Mouse (Mus musculus): Measurements from ENCODE around the gene Fcamr.

The Fcamr gene

DNA sequence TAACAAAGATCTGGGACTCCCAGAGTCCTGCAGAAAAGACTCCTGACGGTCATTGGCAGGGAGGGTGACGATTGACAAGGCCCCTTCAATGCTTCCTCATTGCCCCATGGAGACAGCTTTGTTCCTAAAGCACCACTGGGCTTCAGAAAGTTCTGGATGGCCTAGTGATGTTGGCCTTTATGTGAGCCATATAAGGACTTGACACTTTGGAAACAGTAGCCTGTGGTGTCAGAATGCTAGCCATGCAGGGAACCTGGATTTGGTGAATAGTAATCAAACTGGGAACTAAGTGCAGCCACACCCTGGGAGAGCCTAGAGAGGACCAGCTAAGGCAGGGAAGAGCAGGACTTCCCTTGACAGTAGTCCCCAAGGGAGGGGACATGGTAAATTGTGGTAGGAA lies 809 bp downstream of the Fcamr start:
- DNase-seq (ENCODE audit: extremely low spot score, low read depth, low spot score): no peak

- DNase-seq (ENCODE audit: extremely low spot score, low read depth, low spot score): no peak
These were observed 2.3 kb downstream of the Fcamr start for GRCm38 (mm10) chr1:130802976-130803375.

- DNase-seq (ENCODE audit: extremely low spot score, low read depth, low spot score): no peak
These were observed 3.6 kb downstream of the Fcamr start for GRCm38 (mm10) chr1:130804279-130804678.

- DNase-seq (ENCODE audit: extremely low spot score, low read depth, low spot score): no peak
These were observed 10.2 kb downstream of the Fcamr start for GRCm38 (mm10) chr1:130810906-130811305.

GRCm38 (mm10) chr1:130811316-130811715 lies 10.6 kb downstream of the Fcamr start:
- DNase-seq (ENCODE audit: extremely low spot score, low read depth, low spot score): no peak

GRCm38 (mm10) chr1:130819737-130820136 lies 19.0 kb downstream of the Fcamr start:
- no peak for DNase-seq (ENCODE audit: extremely low spot score, low read depth, low spot score)

DNA sequence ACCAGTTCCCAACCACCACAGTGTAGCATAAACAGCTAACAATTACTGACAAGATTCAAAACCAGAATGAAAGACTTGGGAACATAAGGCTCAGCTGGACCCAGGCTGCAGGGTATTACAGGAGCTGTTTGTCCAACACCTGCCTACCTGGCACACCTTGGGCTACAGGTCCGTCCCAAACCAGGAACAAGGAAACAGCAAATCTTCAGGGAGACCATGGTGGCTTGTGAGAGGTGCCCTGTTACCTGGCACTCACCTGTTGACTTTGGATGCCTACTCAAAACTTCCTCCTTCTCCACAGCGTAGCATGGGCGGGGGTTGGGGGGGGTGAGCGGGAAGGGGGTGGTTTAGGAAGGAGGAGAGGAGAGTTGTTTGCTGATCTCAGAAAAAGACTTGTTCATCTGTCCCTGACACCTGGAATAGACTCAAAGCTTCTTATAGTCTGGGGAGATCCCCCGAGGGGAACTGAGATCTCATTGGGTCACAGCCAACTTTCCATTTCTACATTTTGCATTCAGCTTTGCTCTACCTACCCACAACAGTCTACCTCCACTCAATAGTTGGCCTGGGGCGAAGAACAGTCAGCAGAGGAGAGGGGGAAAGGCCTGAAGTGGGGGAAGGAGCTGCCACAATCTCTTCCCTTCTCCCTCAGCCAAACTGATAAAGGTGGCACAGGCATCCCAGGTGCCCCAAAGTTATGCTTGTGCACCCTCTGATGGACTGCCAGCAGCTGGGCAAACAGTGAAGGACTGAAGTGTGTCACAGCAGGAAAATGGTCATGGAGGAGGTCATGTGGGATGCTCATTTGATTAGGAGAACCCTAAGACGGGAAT lies 19.8 kb downstream of the Fcamr start:
- DNase-seq (ENCODE audit: extremely low spot score, low read depth, low spot score): no peak

DNA sequence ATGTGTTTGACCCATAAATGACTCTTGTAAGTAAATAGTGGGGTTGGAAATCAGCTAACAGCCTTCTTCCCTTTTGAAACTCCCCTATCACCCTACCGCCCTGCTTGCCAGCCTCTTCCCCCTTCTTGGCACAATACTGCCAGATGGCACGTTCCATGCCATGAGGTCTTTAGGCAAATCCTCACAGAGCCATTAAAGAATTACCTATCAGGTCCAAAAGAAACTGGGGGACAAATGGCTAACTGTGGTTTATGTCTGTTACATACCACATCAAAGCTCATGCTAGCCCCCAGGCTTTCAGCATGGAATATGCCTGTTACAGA lies 20.4 kb downstream of the Fcamr start:
- DNase-seq (ENCODE audit: extremely low spot score, low read depth, low spot score): no peak

DNA sequence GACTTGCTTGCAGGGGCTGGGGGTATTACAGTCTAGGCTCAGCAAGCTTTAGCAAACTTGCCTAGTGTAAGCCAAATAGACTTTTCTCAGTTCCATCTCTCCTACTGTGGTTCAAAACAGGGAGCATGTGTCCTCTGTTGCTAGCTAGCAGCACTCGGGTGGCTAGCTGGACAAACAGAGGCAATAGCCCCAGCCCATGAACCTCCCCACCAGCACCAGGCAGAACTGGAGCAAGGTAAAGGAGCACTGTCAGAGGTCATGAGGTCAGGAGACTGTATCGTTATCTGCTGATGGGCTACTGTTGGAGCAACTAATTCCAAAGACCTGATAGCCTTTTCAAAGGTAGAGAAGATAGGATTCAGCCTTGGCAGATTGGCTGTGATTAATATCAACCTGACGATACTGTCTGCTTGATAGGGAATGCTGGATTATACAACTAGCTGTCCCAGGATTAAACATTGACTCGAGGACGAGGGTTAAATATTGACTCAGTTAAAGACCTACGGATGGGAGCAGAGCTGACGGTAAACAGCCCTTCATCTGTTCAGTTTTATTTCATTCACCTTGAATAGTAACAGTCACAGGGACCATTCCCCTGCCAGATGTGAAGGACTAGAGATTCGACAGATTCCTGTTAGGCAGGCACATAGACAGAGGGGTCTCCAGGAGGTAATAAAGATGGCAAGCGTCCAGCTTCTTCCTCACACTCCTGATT lies 21.4 kb downstream of the Fcamr start:
- no peak for DNase-seq (ENCODE audit: extremely low spot score, low read depth, low spot score)

DNA sequence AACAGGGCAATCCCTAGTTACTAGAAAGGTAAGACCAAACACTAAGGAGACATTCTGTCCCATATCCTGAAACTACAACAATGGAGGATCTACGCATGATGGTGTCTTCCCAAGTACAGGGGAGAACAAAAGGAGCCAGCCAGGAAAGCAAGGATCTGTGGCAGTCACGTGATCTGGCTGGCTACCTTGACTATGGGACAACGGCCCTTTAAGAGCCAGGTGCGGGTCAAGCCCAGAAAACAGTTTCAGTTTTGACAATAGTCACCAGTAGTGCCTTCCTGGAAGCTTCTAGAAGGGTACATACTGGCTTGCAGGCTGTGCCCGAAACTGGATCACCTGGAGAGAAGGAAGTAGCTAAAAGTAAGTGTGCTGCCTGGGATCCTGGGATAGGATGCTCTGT lies 25.7 kb downstream of the Fcamr start, which contains the start of gene Pigr:
TSS of gene Pigr (plus strand) at position 237 of the 400 bp plus-strand sequence.
- no peak for DNase-seq (ENCODE audit: extremely low spot score, low read depth, low spot score)

DNA sequence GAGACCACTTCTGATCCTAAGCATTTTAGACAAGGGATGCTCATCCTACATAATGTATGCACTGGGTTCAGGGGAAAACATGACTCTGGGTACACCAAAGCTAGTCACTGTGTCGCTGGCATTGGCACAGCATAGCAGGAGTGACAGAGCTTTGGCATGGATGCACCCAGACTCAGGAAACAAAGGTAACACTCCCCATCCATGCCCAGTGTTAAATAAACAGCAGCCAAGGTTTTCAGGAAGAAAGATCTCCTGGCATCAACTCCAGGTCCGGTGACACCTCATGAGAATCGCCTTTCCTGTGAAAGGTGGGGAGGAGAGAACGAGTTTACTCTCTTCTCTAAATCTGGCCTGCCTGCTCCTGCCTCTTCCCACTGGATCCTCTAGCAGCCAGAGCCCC lies 28.0 kb downstream of the Fcamr start:
- no peak for DNase-seq (ENCODE audit: extremely low spot score, low read depth, low spot score)

DNA sequence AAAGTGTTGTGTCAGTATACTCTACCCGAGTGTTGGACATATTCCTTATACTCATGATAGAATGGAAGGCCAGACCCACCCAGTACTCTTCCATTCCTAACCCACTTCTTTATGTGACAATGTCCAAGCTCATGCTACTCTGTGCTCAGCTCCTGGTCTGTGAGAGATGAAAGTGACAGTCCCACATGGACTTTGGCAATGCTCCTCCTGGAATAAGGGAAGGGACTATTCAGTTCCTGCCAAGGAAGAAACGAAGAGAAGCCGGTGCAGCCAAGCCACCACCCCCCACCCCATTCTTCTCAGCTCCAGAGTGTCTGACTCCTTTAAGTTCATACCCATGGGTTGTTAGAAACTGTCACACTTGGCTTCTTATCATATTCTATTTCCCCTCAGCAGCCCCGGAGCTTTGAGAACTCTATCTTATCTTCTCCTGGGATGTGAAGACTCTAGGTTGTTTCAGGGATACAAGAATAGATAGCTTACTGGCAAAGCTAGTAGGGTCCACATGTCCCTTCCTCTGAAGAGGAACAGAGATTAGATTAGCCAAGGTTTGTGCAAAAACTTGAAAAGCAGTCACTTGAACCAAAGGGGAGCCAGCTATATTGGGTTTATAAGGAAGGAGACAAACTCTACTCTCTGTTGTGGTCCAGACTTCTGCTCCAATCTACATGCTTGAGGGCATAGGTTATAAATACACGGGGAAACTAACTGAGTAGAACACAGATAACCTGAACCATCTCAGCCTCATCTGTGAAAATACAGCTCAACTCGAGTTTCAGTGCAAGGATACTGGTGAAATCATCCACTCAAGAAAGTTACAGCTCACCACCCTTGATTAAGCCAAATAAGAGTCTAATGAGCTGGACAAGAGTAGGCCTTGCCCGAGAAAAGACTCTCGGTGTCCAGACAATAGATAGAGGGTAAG lies 29.5 kb downstream of the Fcamr start:
- DNase-seq (ENCODE audit: extremely low spot score, low read depth, low spot score): no peak

- DNase-seq (ENCODE audit: extremely low spot score, low read depth, low spot score): no peak
These were observed 31.8 kb downstream of the Fcamr start for GRCm38 (mm10) chr1:130832230-130833149.

DNA sequence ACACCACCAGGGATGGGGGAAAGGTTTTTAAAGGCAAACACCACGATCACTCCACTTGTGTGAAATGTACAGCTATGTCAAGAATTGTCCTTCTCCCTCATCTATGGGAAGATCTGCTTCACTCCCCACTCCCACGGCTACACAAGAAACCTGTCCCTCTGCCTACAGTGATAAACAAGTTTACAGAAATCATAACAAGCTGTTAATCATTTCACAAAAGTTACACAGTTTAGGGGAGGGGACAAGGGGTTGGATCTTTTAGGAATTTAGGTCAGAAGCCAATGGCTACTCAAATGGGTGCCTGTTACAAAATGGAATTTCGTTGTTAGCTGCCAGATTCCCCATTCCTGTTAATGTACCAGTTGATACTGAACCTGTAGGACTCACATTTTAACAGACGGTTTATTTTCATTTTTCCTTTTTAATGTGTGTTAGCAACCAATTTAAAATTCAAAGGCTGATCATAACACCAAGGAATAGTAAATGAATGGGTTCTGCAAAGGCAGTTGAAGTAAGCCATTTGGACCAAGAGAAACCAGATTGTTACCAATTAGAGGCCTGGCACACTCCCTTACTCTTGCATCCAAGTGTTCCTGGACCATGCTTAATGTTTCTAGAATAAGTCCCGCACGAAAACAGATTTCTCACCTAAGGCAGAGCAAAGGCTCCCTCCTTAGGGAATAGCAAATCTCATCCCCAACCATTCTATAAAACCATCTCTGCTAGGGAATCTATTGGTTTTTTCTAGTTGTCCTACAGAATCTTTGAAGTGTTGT lies 34.6 kb downstream of the Fcamr start:
- DNase-seq (ENCODE audit: extremely low spot score, low read depth, low spot score): no peak

- DNase-seq (ENCODE audit: extremely low spot score, low read depth, low spot score): no peak
These were observed 37.6 kb downstream of the Fcamr start for GRCm38 (mm10) chr1:130838288-130838687.

DNA sequence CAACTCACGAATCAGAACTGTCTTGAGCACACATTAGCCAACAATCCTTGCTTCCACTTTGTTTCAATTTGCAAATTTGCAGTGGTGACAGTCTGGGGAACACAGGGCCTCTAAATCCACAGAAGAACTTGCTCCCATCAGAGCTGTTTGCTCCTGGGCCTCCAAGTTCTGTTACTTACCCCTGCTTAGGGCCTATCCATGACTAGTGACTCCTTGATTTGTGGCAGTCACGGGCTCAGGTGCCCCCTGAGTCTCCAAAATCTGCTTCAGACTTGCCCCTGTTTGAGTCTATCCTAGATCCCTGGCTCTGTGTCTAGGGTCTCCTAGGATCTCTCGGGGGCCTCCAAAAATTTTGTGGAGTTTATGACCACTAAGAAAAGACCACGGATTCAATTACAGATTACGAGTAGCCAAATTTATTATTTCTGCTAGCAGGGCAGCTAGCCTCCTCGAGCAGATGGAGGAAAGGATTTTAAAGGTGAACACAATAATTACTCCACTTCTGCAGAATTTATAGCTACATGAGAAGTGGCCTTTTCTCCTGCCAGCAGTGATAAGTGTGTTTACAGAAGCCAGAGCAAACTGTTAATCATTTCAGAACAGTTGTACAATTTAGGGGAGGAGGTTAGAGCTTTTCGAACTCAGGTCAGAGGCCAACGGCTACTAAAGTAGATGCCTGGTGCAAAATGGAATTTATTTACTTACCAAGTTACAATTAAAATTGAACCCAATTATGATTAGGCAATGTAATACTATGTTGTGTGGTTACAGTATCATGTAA lies 40.1 kb downstream of the Fcamr start:
- no peak for DNase-seq (ENCODE audit: extremely low spot score, low read depth, low spot score)

- DNase-seq (ENCODE audit: extremely low spot score, low read depth, low spot score): no peak
These were observed 40.9 kb downstream of the Fcamr start for GRCm38 (mm10) chr1:130841621-130842020.

GRCm38 (mm10) chr1:130844516-130844915 lies 43.8 kb downstream of the Fcamr start:
- no peak for DNase-seq (ENCODE audit: extremely low spot score, low read depth, low spot score)
